Mouse (Mus musculus): ENCODE data around the gene Acox1. TPM values are rescaled to one million over a fixed set of nuclear protein-coding genes. Genes with fewer than 3 reads are reported as not detected.

The Acox1 gene
- polyA plus RNA-seq, 1 experiment from 2014 or later = 54.5 TPM

DNA sequence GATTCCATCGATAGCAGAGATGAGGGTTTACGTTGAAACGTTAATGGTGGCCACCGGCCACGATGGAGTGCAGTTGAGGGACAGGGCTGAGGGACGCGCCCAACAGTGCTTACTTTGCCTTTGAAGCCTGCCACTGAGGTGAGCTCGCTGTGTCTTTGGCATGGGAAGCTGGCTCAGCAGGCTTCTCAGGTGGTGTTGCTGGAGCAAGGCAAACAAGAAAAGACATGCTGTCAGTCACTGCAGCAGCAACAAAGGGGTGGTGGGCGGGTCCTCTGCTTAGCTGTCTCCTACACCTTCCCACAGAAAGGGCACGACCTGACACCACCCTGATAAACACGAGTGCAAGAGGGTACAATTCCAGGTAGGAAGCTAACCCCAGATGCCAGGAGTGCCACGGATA is 37.5 kb downstream of the Acox1 start:
- no peak for ATAC-seq (replicated peaks)
- H3K27me3 ChIP-seq = no peaks in the 10 kb centered on the region
- H3K27ac ChIP-seq (replicated peaks) = no peak overlapping the region
- H3K36me3 ChIP-seq = peaks cover 56% of the 10 kb centered on the region
- peaks cover 24% of the 10 kb centered on the region for H3K4me1 ChIP-seq
- WGBS = 74% methylated on average over 12 of the region's 12 CpGs
- H3K4me2 ChIP-seq (replicated peaks) = no peak overlapping the region
- no peak overlapping the region for H3K4me3 ChIP-seq
- no peak overlapping the region for H3K9ac ChIP-seq (replicated peaks)
- H3K9me3 ChIP-seq = no peaks in the 10 kb centered on the region

DNA sequence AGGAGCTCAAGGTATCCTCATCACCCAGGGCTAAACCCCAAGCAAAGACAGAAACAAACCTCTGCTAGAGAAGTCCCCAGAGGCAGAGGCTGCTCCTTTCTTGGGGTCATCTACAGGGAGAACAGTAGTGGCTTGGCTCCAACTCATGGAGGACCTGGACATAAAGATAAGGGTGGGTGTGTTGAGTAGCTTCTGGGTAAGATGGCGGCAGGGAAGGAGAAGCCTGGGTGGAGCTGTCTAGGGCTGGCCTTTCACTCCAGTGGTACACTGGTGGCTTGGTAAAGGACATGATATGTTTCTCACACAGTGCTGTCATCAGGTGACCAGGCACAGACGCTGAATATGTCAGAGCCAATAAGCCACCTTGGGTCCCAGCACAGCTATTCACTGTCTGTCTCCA is 47.9 kb downstream of the Acox1 start:
- H3K4me2 ChIP-seq (replicated peaks) = no peak overlapping the region
- no peak overlapping the region for H3K4me3 ChIP-seq
- H3K27me3 ChIP-seq = no peaks in the 10 kb centered on the region
- WGBS = 92% methylated on average over 2 of the region's 2 CpGs
- H3K36me3 ChIP-seq = peaks cover 98% of the 10 kb centered on the region
- ATAC-seq (replicated peaks) = no peak
- no peaks in the 10 kb centered on the region for H3K4me1 ChIP-seq
- no peak overlapping the region for H3K9ac ChIP-seq (replicated peaks)
- no peak overlapping the region for H3K27ac ChIP-seq (replicated peaks)
- H3K9me3 ChIP-seq = no peaks in the 10 kb centered on the region

DNA sequence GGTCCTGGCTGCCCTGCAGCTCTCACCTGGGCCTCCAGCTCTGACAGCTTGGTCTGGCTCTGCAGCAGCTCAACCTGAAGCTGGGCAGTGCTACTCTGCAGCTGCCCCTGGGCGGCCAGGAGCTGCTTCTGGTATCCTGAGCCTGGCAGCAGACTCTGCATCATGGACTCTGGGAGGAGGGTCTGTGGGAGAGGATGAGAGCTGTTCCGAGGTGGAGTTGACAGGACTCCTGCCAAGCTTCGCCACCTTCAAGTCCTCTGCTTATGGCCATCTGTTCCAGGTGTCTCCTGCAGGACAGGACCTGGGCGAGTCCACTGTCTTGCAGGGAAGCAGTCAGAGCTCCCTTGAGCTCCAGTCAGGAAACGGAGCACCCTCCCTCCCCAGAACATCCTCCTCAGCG is 49.5 kb downstream of the Acox1 start:
- 86% methylated on average over 6 of the region's 6 CpGs for WGBS
- Histone ChIP-seq H3K27ac (replicated peaks) (no peak overlapping the region), H3K36me3 (peaks cover 98% of the 10 kb centered on the region), H3K9ac (replicated peaks) (no peak overlapping the region), H3K27me3 (no peaks in the 10 kb centered on the region), H3K4me3 (no peak overlapping the region), H3K4me2 (replicated peaks) (no peak overlapping the region), H3K9me3 (no peaks in the 10 kb centered on the region), H3K4me1 (no peaks in the 10 kb centered on the region)
- ATAC-seq (replicated peaks) = no peak

DNA sequence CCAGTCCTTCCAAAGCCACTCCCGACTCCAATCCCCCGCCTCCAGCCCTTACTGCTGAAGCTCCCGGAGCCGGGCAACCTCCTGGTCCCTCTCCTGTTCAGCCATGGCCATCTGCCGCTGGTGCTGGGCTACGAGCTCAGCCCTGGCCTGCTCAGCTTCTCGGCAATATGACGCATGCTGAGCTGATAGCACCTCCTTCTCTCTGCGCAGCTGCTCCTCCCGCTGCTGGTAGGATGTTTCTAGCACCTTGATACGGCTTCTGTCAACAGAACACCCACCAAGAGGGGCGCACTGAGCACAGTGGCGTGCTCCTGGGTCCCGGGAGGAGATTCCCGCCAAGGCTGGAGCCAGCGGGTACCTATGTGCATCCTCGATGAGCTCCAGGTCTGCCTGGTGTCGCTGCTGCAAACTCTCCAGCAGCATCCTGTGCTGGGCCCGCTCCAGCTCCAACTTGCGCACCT is 50.1 kb downstream of the Acox1 start:
- Histone ChIP-seq H3K9me3 (no peaks in the 10 kb centered on the region), H3K4me1 (no peaks in the 10 kb centered on the region), H3K4me3 (no peak overlapping the region), H3K4me2 (replicated peaks) (no peak overlapping the region), H3K9ac (replicated peaks) (no peak overlapping the region), H3K27me3 (no peaks in the 10 kb centered on the region), H3K36me3 (peaks cover 98% of the 10 kb centered on the region), H3K27ac (replicated peaks) (no peak overlapping the region)
- 72% methylated on average over 20 of the region's 20 CpGs for WGBS
- no peak for ATAC-seq (replicated peaks)

DNA sequence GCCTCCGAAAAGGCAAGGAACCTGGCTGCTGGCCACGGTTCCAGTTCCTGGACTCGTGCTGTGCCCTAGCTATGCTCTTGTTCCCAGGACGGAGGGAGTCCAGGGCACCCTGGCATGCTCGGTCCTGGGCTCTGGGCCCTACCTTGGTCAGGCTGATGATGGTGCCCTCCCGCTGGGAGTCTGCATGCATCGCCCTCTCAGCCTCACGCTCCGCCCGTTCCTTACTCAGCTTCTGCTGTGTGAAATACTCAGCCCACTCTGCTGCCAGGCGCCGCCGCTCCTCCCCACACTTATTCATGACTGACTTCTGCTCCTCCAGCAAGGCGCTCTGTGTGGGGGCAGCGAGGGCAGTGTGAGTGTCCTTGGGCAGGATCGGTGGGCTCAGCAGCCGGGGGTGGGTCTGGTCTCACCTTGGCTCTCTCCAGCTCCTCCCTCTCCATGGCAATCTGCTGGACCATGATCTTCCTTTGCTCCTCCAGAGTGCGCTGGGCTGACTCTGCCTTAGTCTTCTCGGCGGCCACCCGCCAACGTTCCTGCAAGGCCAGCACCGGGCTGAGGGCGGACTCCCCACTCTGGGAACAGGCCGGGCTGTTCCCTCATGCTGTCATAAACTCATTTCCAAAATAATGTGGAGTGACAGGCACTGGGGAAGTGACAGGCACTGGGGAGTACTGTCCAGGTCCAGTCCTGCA is 52.4 kb downstream of the Acox1 start:
- ATAC-seq (replicated peaks) = 0 out of 2 replicates have a peak, but pooled peaks have one; percentile 12
- Histone ChIP-seq H3K4me2 (replicated peaks) (no peak overlapping the region), H3K9ac (replicated peaks) (no peak overlapping the region), H3K9me3 (no peaks in the 10 kb centered on the region), H3K4me3 (no peak overlapping the region), H3K36me3 (peaks cover 97% of the 10 kb centered on the region), H3K27ac (replicated peaks) (0 out of 2 replicates have a peak overlapping the region, but pooled peaks have one; percentile 31), H3K4me1 (no peaks in the 10 kb centered on the region), H3K27me3 (no peaks in the 10 kb centered on the region)
- WGBS = 73% methylated on average over 25 of the region's 25 CpGs

DNA sequence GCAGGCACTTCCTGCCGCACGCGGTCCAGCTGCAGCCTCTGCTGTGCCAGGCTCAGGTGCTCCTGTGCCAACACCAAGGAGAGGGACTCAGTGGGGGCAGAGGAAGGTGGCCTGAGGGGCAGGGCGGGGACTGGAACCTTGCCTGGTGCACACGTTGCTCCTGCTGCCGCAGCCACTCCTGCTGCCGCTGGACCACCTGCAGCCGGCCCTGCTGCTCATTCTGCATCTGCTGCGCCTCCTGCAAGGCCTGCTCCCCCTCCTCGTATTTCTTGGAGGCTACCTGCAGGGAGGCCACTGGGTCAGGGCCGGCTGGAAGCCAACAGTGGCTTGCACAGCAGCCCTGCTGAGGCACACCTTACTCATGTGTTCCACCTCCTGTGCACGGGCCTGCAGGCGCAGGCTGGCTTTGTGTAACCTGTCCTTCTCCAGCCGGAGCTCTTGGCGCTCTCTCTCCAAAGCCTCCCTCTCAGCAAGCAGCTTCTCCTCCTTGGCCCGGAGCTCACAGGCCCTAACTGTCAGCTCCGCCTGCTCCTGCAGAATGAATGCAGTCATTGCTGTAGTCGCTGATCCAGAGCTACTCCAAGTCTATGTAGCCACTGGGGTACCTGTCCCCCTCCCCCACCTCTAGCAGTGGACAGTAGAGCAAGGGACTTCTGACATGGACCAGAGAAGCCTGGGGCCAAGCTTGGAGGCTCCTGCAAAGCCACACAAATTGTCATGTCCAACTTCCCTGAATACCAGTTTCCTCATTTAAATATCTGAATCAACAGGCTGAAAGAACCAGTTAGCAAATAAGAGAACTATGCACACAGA is 53.2 kb downstream of the Acox1 start:
- no peak overlapping the region for H3K4me2 ChIP-seq (replicated peaks)
- no peaks in the 10 kb centered on the region for H3K9me3 ChIP-seq
- no peaks in the 10 kb centered on the region for H3K4me1 ChIP-seq
- 53% methylated on average over 18 of the region's 18 CpGs for WGBS
- ATAC-seq (replicated peaks) = no peak
- H3K9ac ChIP-seq (replicated peaks) = no peak overlapping the region
- H3K36me3 ChIP-seq = peaks cover 89% of the 10 kb centered on the region
- no peaks in the 10 kb centered on the region for H3K27me3 ChIP-seq
- H3K27ac ChIP-seq (replicated peaks) = peak overlapping the region; percentile 54
- no peak overlapping the region for H3K4me3 ChIP-seq

DNA sequence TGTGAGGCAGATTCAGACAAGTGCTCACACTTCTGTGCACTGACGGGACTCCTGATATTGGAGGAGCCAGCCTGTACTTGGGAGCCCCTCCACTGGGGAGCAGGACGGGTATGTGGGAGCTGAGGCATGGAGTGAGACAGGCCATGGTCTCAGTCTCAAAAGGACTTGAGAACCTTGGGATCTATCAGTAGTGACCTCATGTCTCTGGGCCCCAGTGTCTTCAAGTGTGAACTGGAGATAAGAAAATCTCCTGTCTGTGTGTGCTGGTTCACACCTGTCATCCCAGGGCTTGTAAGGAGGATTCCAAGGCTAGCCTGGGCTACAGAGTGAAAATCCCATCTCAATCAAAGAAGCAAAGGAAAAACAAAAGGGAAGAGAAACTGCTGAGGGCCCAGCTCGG is 55.4 kb downstream of the Acox1 start:
- Histone ChIP-seq H3K4me2 (replicated peaks) (no peak overlapping the region), H3K27ac (replicated peaks) (no peak overlapping the region), H3K4me1 (peaks cover 8% of the 10 kb centered on the region; the same call in 1 of the 2 replicates), H3K4me3 (no peak overlapping the region), H3K36me3 (peaks cover 68% of the 10 kb centered on the region), H3K9ac (replicated peaks) (no peak overlapping the region), H3K9me3 (no peaks in the 10 kb centered on the region), H3K27me3 (no peaks in the 10 kb centered on the region)
- ATAC-seq (replicated peaks) = no peak
- 85% methylated on average over 3 of the region's 3 CpGs for WGBS

DNA sequence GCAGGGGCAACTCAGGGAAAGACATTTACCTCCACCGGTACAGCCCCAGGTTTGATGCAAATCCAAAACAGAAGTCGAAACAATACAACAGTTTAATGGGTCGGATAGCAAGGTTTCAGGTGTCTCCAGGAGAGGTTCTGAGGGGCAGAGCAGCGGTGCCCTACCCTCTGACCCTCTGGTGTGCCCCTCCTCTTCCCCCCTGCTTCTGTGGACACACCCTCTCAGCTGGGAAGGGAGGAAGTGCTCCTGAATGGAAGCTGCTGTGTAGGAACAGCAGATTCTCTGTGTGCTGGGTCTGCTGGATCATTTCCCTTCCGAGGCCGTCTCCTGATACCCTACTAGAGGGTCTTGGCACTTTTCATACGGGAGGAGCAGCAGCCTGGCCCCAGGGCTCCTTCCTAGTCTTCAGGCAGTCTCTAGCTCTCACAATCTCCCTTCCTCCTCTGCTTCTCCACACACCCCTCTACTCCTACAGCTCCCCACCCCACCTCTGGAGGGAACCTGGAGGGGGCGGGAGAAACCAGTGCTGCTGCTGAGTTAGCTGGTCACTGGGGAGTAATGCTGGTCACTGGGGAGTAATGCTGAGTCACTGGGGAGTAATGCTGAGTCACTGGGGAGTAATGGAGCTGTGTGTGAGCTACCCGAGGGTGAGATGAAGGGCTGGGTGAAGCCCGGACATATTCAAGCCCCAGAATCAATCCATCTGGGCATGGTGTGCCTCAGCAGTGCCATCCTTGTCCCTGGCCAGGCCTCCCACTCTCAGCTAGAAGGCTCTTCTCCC is 56.4 kb downstream of the Acox1 start:
- no peak for ATAC-seq (replicated peaks)
- H3K9me3 ChIP-seq = no peaks in the 10 kb centered on the region
- H3K27me3 ChIP-seq = no peaks in the 10 kb centered on the region
- peaks cover 15% of the 10 kb centered on the region for H3K4me1 ChIP-seq
- peaks cover 59% of the 10 kb centered on the region for H3K36me3 ChIP-seq
- WGBS = 81% methylated on average over 10 of the region's 10 CpGs
- H3K27ac ChIP-seq (replicated peaks) = no peak overlapping the region
- no peak overlapping the region for H3K9ac ChIP-seq (replicated peaks)
- H3K4me3 ChIP-seq = no peak overlapping the region
- H3K4me2 ChIP-seq (replicated peaks) = no peak overlapping the region

DNA sequence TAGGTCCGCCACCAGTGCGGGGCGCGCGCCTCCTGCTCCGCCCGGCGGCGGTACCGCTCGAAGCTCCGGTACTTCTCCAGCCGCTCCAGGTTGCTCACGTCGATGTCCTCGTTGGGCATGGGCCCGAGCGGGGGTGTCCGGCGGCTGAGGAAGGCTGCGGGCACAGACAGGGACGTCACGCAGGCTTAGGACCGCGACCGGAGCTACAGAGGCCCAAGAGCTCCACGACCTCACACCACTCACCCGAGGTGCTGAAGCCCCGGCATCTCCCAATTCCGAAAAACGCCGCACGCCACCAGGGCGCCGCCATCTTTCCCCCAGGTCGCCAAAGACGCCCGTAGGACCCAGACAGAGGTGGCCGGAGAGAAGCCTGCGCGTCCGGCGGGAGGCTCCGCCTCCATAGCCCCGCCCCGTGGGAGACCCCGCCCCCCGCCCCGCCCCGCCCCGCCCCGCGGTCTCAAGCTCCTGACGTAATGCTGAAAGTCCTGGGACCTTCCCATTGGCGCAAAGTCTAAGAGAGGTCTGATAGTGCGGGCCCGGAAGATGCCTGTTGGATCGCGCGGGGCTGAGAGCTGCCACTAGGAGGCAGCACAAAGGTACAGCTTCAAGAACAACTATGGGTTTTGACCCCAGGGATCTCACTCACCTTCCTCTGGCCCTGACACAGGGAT is 60.2 kb downstream of the Acox1 start, which contains the start of gene Mrpl38:
Gene Mrpl38, minus strand, starts transcription at position 401 of the 671 bp plus-strand sequence.
- WGBS = under 1% methylated on average over 60 of the region's 60 CpGs
- ATAC-seq (replicated peaks) = peak; percentile 95
- H3K27me3 ChIP-seq = no peaks in the 10 kb centered on the region
- H3K9ac ChIP-seq (replicated peaks) = peak within 1 kb of the TSS; percentile 79
- peaks cover 29% of the 10 kb centered on the region for H3K36me3 ChIP-seq
- peak within 1 kb of the TSS; percentile 74 for H3K27ac ChIP-seq (replicated peaks)
- H3K4me1 ChIP-seq = peaks cover 21% of the 10 kb centered on the region
- no peaks in the 10 kb centered on the region for H3K9me3 ChIP-seq
- H3K4me3 ChIP-seq = peak within 1 kb of the TSS; percentile 93
- H3K4me2 ChIP-seq (replicated peaks) = peak within 1 kb of the TSS; percentile 67

DNA sequence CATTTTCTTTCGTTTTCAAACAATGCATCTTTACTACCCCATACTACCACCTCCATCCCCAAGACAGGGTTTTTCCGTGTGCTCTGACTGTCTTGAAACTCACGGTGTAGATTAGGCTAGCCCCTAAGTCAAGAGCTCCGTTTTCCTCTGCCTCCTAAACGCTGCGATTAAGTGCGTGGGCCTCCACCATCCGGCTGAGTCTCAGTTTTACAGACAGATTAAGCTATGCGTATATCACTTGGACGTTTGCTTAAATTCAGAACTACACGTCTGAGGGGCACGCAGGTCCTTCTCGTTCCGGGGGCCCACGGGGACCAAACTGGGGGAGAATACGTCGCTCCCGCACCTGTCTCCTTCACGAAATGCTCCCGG is 60.8 kb downstream of the Acox1 start:
- H3K27me3 ChIP-seq = no peaks in the 10 kb centered on the region
- H3K36me3 ChIP-seq = peaks cover 24% of the 10 kb centered on the region
- H3K4me2 ChIP-seq (replicated peaks) = peak overlapping the region; percentile 67
- peak overlapping the region; percentile 79 for H3K9ac ChIP-seq (replicated peaks)
- ATAC-seq (replicated peaks) = peak; percentile 9; the same call in 1 of the 2 replicates
- H3K4me1 ChIP-seq = peaks cover 21% of the 10 kb centered on the region
- H3K9me3 ChIP-seq = no peaks in the 10 kb centered on the region
- peak overlapping the region; percentile 74 for H3K27ac ChIP-seq (replicated peaks)
- under 1% methylated on average over 20 of the region's 20 CpGs for whole genome bisulfite sequencing
- peak overlapping the region; percentile 93 for H3K4me3 ChIP-seq

DNA sequence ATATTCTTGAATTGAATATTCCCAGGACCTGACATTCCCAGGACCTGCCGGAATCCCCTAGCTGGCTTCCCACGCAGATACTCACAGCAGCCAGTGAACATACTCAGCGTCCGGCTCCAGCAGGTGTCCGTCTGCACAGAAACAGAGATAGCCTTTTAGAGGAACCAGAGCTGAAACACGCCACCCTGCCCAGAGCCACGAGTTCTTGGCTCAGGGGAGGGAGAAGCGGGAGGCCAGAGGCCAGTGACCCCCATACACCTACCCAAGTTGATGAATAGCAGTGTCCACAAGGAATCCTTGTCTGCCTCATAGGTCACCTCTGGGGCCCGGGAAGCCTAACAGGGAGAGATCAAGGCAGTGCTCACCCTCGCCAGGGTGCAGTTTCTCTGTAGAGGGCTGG is 64.7 kb downstream of the Acox1 start:
- H3K4me2 ChIP-seq (replicated peaks) = no peak overlapping the region
- no peak for ATAC-seq (replicated peaks)
- no peaks in the 10 kb centered on the region for H3K9me3 ChIP-seq
- peaks cover 10% of the 10 kb centered on the region for H3K36me3 ChIP-seq
- H3K4me1 ChIP-seq = peaks cover 33% of the 10 kb centered on the region
- 88% methylated on average over 10 of the region's 10 CpGs for whole genome bisulfite sequencing
- no peak overlapping the region for H3K9ac ChIP-seq (replicated peaks)
- H3K27ac ChIP-seq (replicated peaks) = no peak overlapping the region
- H3K4me3 ChIP-seq = no peak overlapping the region
- no peaks in the 10 kb centered on the region for H3K27me3 ChIP-seq
